Mouse (Mus musculus) gastrocnemius, adult 8-10 months (tissue): ENCODE data around the gene Ms4a1. TPM values are rescaled to one million over a fixed set of nuclear protein-coding genes. Genes with fewer than 3 reads are reported as not detected.

ENCODE experiments used
- total RNA-seq, 4 experiments: library from RNA; stranded (reverse); gene quantifications; 2 replicates each; pipeline ENCODE4 v1.2.4; 2022

The Ms4a1 gene
- total RNA-seq, 4 experiments from 2014 or later, result not detected

Other genes with a start within 250 kb of the Ms4a1 start
- gene Ms4a18, start 248.2 kb downstream of the Ms4a1 start, total RNA-seq, result not detected
- under 1 TPM in 3 of 4 experiments, not detected in 1; 0.36 to 0.56 (median 0.39) TPM for gene Ms4a8a, start 185.1 kb downstream of the Ms4a1 start, total RNA-seq
- not detected for gene 1700017D01Rik, start 135.4 kb downstream of the Ms4a1 start, total RNA-seq
- gene 1700025F22Rik, start 100.9 kb downstream of the Ms4a1 start, total RNA-seq, result not detected
- not detected for gene Ms4a13, start 69.5 kb downstream of the Ms4a1 start, total RNA-seq
- not detected for gene Ms4a12, start 33.8 kb downstream of the Ms4a1 start, total RNA-seq
- not detected for gene Ms4a5, start 17.6 kb upstream of the Ms4a1 start, total RNA-seq
- not detected for gene Ms4a14, start 48.2 kb upstream of the Ms4a1 start, total RNA-seq
- under 1 TPM in 2 of 4 experiments, not detected in 2; 0.36 to 0.63 TPM for gene Ms4a7, start 69.9 kb upstream of the Ms4a1 start, total RNA-seq
- gene Ms4a4a, start 109.3 kb upstream of the Ms4a1 start, total RNA-seq, result 1 to 10 TPM in 2 of 4 experiments, under 1 TPM in 1, not detected in 1; 0.39 to 1.6 (median 1.4) TPM
- gene Ms4a4c, start 138.5 kb upstream of the Ms4a1 start, total RNA-seq, result not detected
- gene Ms4a4b, start 177.3 kb upstream of the Ms4a1 start, total RNA-seq, result not detected
- gene Ms4a6c, start 203.1 kb upstream of the Ms4a1 start, total RNA-seq, result 1 to 10 TPM in 1 of 4 experiments, under 1 TPM in 3; 0.41 to 1.3 (median 0.70) TPM
- not detected for gene Gm8369, start 219.7 kb upstream of the Ms4a1 start, total RNA-seq